Mouse (Mus musculus): ENCODE measurements around the gene Amtn.
A peak's percentile ranks its signal among the peaks of the same experiment; 100 is the strongest.
"Not testable (repeated sequence)": the region's sequence is repeated elsewhere in the genome, so short reads cannot be mapped to it uniquely, and the experiment has no call there.

Gene Amtn

DNA sequence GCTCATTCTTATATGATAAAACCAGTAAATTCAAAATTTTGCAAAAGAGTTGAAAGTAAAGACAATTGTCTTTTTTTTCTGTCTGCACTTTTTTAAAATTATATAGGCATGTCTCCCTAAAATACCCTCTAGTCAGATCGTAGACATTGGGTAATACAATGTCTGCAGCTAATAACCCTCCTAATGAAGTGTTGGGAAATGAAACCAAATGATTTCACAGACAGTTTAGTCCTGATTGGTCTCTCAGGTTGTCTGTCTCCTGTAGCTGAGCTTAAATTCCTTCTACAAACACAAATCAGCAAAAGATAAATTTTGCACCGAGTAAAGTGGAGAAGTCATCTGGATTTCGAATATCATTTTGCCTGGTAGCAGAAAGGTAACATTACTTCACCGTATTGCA, at the start of gene Amtn:
Gene Amtn, plus strand, starts transcription at position 301 of the 400 bp plus-strand sequence.
- DNase-seq (ENCODE audit: low spot score) = no peak

DNA sequence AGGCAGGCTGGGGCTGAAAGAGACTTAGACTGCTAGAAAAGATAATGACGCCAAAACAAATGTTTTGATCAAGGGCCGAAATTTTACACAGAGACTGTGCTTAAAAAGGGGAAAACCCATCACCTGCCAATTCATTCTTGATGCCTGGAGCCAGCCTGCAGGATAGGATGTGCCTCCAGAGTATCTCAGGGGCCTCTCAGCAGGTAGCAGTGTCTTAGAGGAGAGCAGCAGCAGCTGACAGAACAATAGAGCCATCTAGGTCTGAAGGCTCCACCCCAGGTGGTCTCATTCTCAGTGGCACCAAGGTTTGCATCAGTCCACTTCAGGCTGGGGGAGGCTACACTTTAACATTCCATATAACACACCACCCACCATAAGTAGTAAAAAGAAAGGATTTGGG, 27.4 kb upstream of the Amtn start:
- DNase-seq (ENCODE audit: low spot score) = not testable (repeated sequence)

DNA sequence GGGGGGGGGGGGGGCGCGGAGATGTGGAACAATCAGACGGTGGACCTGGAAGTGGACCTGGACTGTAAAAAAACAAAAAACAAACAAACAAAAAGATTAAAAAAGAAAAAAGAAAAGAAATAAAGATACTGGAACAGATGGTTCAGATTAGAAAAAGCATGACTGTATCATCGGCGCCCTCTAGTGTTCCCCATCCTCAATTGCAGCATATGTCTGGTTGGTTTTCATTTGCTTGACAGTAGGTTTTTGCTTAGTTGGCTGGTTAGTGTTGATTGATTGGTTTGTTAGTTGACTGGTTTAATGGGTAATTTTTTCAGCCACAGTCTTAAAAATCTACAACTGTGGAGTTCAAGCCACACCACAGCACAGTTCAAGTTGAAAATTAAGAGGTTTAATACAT, 11.1 kb upstream of the Amtn start:
- DNase-seq (ENCODE audit: low spot score) = peak; percentile 21

GRCm38 (mm10) chr5:88366886-88367285, 9.0 kb upstream of the Amtn start:
- no peak for DNase-seq (ENCODE audit: low spot score)

- DNase-seq (ENCODE audit: low spot score) = no peak
These were observed 5.2 kb upstream of the Amtn start for GRCm38 (mm10) chr5:88370578-88371232.

DNA sequence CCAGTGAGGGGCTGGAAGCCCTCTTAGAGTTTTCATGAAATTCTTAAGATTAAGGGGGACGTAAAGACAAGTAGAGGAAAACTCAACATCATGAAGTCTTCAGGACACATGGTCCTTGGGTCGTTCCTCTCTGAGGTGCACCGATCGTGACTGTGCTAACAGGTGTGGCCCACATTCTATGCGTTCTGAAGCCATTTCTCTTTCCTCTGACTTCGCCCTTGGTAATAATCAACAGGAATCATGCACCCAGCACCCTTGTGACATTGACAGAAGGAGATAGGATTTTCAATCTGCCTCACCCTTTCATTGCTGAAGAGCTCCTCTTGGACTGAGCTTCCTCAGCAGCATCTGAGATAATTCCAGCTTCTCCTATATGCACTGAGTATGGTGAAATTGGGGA, 3.3 kb upstream of the Amtn start:
- DNase-seq (ENCODE audit: low spot score) = no peak

DNA sequence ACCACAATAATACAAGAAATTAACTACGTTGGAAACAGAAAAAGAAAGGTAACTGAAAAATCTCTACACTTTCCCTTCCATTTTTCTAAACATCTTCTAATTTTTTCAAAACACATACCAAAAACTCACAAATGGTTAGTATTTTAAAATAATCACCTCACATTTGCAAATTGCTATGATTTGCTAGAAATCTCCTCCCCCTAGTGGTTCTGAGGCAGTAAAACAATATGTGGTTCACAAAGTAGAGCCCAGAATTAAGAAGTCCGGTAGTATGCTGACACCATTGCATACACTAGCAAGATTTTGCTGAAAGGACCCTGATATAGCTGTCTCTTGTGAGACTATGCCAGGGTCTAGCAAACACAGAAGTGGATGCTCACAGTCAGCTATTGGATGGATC, 16.1 kb downstream of the Amtn start:
- not testable (repeated sequence) for DNase-seq (ENCODE audit: low spot score)

GRCm38 (mm10) chr5:88398581-88398980, 22.7 kb downstream of the Amtn start:
- no peak for DNase-seq (ENCODE audit: low spot score)

DNA sequence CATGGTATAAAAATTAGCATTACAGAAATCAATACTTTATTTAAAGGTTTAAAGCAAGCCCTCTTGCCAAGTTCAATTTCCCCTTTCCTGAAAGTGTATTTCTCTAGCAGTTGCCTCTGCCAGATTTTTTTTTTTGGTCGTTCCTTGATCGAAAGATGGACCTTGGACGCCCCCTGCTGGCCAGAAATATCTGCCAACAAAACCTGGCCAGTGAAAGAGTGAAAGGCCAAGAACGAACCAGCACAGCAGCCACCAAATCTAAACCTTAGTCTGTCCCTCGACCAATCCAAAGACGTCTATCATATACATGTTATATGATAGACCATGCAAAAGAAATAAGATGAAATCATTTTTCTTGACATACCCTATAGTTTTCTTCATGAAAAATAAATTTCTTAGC, 23.9 kb downstream of the Amtn start:
- peak; percentile 26 for DNase-seq (ENCODE audit: low spot score)

DNA sequence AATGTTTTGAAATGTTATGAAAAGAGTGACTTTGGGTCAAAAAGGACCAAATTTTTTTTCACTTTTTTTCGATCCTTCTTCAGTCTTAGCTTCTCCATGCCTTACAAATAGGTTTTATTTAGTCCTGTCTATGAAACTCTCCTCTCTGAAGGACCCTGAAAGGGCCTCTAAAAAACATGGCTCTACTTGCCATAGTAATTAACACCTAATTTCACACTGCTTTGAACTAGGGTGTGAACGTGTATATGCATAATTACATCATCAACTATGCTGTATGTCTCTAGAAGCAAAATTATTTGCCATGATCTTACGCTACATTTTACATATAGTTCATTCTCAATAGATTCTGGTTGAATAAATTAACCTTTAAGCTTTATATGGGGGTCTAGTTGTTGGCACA, 25.6 kb downstream of the Amtn start:
- DNase-seq (ENCODE audit: low spot score) = no peak

DNA sequence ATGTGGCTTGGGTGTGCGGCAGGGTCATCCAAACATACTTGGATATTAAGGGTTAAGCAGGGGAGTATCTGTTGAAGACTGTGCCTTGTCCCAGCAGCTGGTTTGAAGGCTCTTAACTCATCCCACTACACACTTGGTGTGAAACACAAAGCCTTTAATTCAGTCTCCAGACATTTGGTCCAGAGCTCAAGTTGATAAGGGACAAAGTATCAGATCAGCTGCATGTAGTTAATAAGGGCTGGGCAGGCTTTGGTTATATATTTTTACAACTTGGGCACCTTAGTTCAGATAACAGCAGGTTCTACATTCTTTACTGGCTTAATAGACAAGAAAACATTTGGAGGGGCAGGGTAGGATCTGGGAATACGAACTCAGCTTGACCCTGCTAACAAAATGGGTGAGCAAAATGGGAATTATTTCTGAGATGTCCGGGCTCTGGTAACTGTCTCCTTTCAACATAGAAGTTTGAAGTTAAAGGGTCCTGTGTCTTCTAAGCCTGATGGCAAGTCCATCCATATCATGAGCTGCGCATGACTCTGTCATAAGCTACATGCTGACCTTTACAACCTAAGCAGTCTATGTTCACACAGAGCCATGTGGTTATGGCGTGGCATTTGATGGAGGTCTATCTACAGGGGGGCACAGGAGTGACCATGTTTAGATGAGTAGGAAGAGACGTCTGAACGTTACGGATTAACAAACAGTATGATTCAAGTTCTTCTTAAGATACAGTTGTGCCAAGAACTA, 44.6 kb downstream of the Amtn start:
- no peak for DNase-seq (ENCODE audit: low spot score)

- not testable (repeated sequence) for DNase-seq (ENCODE audit: low spot score)
These were observed 49.0 kb downstream of the Amtn start for GRCm38 (mm10) chr5:88424892-88425291.

DNA sequence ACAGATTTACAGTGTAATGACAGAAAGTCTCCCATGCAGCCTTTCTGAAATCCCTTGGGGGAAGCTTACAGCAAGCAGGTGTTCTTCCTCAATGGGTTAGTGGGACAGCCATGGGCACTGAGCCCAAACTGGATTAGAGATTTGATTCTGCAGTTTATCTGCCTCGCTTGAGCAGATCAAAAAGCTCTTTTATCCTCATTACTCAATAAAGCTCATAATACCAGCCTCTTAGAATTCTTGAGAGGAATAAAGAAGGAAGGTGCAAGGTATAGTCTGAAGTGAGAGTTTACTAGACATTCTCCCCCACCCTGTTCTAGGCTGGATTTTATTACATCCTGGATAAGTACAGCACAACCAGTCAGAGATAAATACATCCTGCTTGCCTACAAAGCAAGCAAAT, 50.8 kb downstream of the Amtn start:
- DNase-seq (ENCODE audit: low spot score) = no peak
